Mouse (Mus musculus) kidney, postnatal 14 days (tissue): ENCODE measurements around the gene Tmem143.
"Not testable (repeated sequence)": the region's sequence is repeated elsewhere in the genome, so short reads cannot be mapped to it uniquely, and the experiment has no call there.

Source experiments
- DNase-seq: peaks from one replicate; pipeline ENCODE4 v3.0.0; 2022; ENCODE audit warnings: mixed read lengths

Gene Tmem143

DNA sequence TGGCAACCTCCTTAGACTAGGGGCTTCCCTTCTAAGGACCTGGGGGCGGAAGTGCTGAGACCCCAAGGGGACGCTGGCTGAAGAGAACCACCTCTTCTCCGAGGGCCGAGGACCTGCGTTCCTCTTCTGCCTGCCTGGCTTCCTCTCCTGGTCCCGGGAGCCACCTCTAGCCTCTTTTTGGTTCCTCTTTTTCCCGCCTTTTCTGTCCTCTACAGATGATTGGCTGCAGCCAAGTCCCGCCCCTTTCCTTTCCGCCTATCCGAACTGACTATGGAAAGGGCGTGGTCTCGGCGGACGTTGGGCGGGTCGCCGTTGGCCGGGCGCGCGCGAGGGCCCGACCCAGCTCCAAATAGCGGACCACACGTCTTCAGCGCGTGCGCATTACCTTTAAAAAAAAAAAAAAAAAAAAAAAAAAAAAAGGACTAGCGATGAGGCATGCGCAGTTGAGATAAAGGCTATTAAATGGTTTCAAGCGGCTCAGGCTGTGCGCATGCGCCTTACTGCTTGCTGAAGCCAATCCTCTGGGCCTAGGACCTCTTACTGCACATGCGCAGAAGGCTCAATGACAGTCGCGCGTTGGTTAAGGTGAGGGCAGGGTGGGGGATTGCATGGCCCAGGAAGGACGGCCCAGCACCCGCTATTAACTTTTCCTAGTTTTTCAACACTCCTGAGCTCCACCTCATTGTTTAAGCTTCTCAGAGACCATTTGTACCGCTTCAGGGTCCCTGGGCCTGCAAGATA, at the start of gene Tmem143, which contains the start of gene Syngr4:
Tmem143 (plus strand) TSS at position 425 of the 741 bp plus-strand sequence.
Syngr4 (minus strand) TSS at position 198 of the 741 bp plus-strand sequence.
- peak; percentile 98 for DNase-seq

- no peak for DNase-seq
These were observed 48.2 kb upstream of the Tmem143 start for GRCm38 (mm10) chr7:45848447-45849027.

- DNase-seq: no peak
These were observed 46.1 kb upstream of the Tmem143 start for GRCm38 (mm10) chr7:45850661-45851060.

DNA sequence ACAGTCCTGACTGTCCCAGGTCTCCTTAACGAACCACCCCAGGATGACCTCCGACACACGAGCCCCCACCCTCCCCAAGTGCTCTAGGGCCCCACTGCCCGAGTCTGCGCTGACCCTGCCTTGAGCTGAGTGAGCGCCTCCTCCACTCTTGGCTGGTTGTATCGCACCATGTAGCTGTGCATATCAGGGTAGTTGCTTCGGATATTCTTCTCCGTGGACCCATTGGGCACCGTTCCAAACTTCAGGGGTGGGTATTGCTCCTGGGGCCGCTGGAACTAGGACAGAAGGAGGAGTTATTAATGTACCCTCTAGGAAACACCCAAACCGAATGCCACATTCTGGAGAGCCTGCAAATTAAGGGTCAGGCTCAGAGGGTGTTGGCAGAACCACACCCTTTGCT, 43.7 kb upstream of the Tmem143 start:
- DNase-seq: no peak

DNA sequence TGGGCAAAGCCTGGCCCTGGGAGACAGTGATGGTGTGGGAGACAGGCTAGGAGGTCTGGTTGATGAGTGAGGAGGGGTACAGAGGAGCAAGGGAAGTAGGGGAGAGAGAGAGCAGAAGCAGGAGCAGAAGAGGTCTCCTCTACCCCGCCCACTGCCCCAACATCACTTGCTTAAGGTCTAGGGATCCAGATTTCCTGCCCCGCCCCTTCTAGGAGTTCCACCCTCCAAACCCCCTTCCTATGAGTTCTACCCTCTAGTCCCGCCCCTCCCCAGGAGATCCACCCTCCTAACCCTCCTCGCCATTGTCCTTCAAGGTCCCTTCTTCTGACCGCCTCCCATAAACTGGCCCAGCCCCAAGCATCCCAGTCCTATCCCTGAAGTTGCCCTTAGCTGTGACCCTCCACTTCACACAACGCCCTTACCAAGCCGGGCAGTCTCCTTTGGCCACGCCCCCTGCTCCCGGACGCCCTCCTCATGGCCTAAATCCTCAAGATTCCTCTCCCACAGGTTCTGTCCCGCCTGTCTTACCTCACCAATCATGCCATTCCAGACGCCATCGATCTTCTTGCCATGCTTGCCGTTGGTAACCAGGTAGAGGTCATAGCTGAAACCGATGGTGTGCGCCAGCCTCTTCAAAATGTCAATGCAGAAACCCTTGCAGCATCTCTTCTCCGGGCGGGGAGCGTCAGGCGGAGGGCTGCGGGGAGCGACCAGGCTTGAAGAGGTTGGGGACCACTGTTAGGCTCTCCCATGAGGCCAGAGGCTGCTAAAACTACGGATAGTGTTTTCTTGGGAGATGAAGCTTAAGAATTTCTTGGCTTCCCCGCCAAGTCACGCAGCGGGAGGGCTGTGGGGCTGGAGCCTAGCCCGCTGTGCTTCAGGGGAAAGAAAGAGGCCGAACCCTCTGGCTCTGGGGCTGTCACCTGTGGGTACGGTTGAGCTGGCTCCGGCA, 39.5 kb upstream of the Tmem143 start:
- peak; percentile 14 for DNase-seq

DNA sequence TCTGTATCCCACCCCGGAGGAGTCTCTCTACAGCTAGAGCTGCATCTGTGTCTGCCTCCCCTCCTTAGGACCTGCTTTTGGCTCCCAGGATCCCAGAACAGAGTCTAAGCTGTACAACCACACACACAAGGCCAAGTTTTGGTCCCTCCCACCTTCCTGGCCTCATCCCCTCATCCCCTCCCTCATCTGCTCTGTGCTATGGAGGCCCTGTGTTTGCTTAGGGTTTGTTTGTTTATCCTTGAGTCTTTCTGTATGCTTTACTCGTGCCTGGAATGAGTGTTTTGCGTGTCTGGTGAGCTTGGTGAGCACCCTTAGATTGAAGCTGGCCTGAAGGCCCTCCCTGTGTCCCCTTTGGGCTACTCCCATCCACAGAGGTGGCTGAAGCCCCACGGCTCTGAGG, 37.7 kb upstream of the Tmem143 start:
- DNase-seq: no peak

GRCm38 (mm10) chr7:45862804-45863203, 33.9 kb upstream of the Tmem143 start:
- DNase-seq: no peak

- DNase-seq: no peak
These were observed 32.3 kb upstream of the Tmem143 start for GRCm38 (mm10) chr7:45864435-45864834.

DNA sequence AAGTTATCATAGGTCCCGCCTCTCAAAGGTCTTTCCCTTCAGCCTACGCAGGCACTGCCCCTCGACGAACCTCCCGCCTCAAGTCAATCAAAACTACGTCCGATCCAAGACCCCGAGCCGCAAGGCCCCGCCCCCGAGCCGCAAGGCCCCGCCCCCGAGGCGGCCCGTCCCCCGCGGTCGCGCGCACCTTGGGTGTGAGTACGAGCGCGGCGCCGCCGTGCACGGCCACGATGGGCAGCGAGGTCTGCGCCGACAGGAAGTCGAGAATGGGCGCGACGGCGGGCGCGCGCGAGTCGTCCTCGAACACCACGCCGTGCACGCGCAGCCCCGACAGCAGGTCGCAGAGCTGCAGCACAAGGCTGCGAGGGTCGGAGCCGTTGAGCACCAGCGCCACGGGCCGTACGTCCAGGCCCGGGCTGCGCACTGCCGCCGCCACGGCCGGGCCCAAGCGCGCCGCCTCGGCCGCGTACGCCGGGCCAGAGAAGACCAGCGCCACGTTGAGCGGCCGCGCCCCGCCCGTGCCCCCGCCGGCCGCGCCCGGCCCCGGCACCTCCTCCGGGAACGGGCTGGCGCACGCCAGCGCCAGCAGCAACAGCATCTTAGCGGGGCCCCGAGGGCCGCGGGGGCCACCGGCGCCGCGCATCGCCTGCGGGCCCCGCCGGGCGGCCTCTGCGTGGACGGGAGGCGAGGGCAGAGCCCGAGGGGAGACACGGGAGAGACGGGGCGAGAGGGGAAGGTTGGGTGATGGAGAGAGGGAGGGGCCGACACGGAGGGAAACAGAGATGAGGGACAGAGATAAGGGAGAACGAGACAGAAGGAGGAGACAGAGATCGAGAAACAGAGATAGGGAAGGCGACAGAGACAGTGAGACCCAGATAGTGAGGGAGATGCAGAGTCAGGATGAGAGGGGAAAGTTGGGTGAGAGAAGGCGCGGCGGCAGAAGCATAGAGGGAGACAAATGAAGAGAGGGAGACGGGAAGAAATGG, 30.5 kb upstream of the Tmem143 start:
- peak; percentile 96 for DNase-seq

GRCm38 (mm10) chr7:45867871-45868270, 28.9 kb upstream of the Tmem143 start:
- no peak for DNase-seq

GRCm38 (mm10) chr7:45869107-45869670, 27.6 kb upstream of the Tmem143 start:
- DNase-seq: no peak

DNA sequence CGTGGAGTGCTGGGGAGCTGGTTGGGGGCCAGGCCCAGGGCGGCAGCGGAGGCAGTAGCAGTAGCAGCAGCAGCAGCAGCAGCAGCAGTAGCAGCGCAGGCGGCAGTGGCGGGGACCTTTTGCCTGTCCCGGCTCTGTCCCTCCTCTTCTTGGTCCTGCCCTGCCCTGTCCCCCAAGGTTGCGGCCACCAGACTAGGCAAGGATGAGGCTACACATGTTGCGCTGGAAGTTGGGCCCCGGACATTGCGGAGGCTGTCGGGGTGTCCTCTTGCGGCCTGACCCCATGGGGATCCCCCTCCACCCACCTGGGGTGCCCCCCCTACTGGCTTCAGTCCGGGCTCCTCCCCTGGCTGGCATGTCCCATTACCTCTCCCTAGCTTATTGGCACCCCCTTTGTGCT, 27.0 kb upstream of the Tmem143 start:
- no peak for DNase-seq

- no peak for DNase-seq
These were observed 26.3 kb upstream of the Tmem143 start for GRCm38 (mm10) chr7:45870282-45871058.

- peak; percentile 92 for DNase-seq
These were observed 24.1 kb upstream of the Tmem143 start, which contains the start of gene Kdelr1 for GRCm38 (mm10) chr7:45872624-45873023. Kdelr1 (plus strand) TSS chr7:45872772.

- DNase-seq: peak; percentile 73
These were observed 23.4 kb upstream of the Tmem143 start for GRCm38 (mm10) chr7:45873061-45873947.

GRCm38 (mm10) chr7:45876895-45877294, 19.8 kb upstream of the Tmem143 start:
- no peak for DNase-seq

- DNase-seq: not testable (repeated sequence)
These were observed 18.5 kb upstream of the Tmem143 start, which contains the start of gene Grin2d for GRCm38 (mm10) chr7:45878278-45878677. Grin2d (minus strand) TSS chr7:45878378.

DNA sequence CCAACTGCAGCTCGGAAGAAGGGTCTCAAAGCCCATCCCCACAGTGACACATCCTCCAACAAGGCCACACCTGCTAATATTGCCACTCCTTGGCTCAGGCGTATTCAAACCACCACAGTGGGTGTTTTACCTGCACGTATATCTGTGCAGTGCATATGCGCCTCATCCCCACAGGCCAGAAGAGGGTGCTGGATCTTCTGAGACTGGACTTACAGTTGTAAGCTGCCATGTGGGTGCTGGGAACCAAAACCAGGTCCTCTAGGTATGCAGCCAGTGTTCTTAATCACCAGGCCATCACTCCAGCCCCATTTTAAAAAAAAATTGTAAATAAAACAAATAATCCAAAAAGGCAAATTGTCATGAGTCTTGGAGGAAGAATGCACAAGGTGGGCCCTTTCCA, 16.2 kb upstream of the Tmem143 start:
- no peak for DNase-seq

GRCm38 (mm10) chr7:45881011-45881410, 15.7 kb upstream of the Tmem143 start:
- DNase-seq: no peak

- no peak for DNase-seq
These were observed 9.5 kb upstream of the Tmem143 start for GRCm38 (mm10) chr7:45887246-45887645.
